Mouse (Mus musculus) ES-Bruce4 (cell line): ENCODE results near the gene Fut2.

Experiments used
- CTCF ChIP-seq: IDR thresholded peaks from one replicate; pipeline ENCODE4 v1.8.1; 2011; ENCODE audit warnings: low read depth, low read length
- EP300 ChIP-seq: IDR thresholded peaks from 2 replicates; pipeline ENCODE4 v1.6.1; 2011; ENCODE audit warnings: low read depth, low read length; ENCODE audit not compliant: insufficient read depth
- POLR2A ChIP-seq: IDR thresholded peaks from one replicate; pipeline ENCODE4 v1.8.1; 2011; ENCODE audit warnings: low read length; ENCODE audit not compliant: insufficient read depth

GRCm38 (mm10) chr7:45685811-45686210 is 19.6 kb upstream of the Fut2 start:
- TF ChIP-seq EP300 (no peak), CTCF (no peak), POLR2A (no peak)
